Mouse (Mus musculus): ENCODE measurements around the gene Dqx1.

DNA sequence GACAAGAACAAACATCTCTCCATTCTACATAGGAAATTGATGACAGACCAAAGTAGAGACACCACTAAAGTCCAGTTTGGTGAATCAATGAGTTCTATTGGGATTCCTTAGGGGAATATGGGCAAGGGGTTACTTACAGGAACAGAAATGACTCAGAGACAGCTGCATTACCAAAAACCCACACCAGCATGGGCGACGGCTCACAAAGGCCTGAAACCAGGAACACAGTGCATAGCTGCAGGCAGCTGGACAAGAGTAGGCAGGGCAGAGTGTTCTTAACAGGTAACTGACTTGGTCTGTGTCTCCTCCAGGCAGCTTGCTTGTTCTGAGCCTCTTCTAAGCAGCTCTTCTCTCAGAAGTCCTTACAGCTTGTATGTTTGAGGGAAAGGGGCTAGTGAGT lies 41.9 kb upstream of the Dqx1 start:
- TF ChIP-seq CTCF (IDR thresholded peaks at IDR 0.05; ENCODE audit: borderline replicate concordance, insufficient read depth, low read depth, low read length), result no peak
- TF ChIP-seq POLR2A (IDR thresholded peaks at IDR 0.05; ENCODE audit: borderline replicate concordance, insufficient read depth, low read length), result no peak

Data from cerebellum, adult 2 months (tissue).